ENCODE assay signal across 14 mouse cellular contexts in the genomic region with DNA sequence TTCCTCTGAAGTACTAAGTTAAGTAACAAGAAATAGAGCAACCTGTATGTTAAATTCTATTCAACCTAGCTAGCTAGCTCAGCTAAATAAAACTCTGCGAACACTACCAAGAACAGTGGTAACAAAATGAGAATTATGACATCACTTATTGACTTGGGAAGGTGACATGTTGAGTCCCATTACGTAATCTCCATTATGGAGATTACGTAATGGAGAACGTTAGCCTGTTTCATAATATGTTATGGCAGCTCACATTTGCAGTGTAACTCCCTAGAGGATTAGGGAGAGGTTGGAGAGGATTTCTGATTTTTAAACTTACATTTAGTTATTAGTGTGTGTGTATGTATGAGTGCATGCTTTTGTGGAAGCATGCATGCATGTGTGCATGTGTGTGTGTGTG. TPM values are rescaled to one million over a fixed set of nuclear protein-coding genes. Genes with fewer than 3 reads are reported as not detected.
"Had no signal": no experiment of that assay in that cellular context is flagged by ENCODE, and none has a peak within 500 bp of the region (broad histone marks: within the 10 kb centered on the region; RNA-seq: fewer than 3 reads in every experiment).

No protein-coding gene starts in this region.

- H3K4me3 ChIP-seq: left cerebral cortex, adult 2 months; limb, embryonic 10.5 days; neural tube, embryonic 12.5 days; stomach, embryonic 15.5 days had no signal

- H3K27ac ChIP-seq: left cerebral cortex, adult 2 months; limb, embryonic 10.5 days; liver, embryonic 14.5 days; macrophage; neural tube, embryonic 12.5 days; stomach, embryonic 15.5 days had no signal

- DNase-seq: kidney, adult 11 months; kidney, postnatal 10 days; kidney, postnatal 4 days; lung, embryonic 14.5 days; lung, postnatal 14 days; midbrain, embryonic 14.5 days; right cerebral cortex, postnatal 14 days; thymus, postnatal 36 days had no signal

- H3K9ac ChIP-seq: liver, embryonic 14.5 days; lung, embryonic 14.5 days; neural tube, embryonic 12.5 days; stomach, embryonic 15.5 days had no signal

- H3K9me3 ChIP-seq: limb, embryonic 10.5 days; neural tube, embryonic 12.5 days; stomach, embryonic 15.5 days had no signal

- H3K4me2 ChIP-seq: lung, embryonic 14.5 days; neural tube, embryonic 12.5 days; stomach, embryonic 15.5 days had no signal

- H3K27me3 ChIP-seq: neural tube, embryonic 12.5 days; stomach, embryonic 15.5 days had no signal

- H3K4me1 ChIP-seq: limb, embryonic 10.5 days; neural tube, embryonic 12.5 days; stomach, embryonic 15.5 days had no signal

- H3K36me3 ChIP-seq: limb, embryonic 10.5 days; neural tube, embryonic 12.5 days; stomach, embryonic 15.5 days had no signal

RNA-seq across cellular contexts. Expression of gene Cacnb2, which starts 13.3 kb away (rescaled TPM):
- polyA plus RNA-seq: macrophage had no signal
